Mouse (Mus musculus): ENCODE data around the gene Fbxo11. TPM values are rescaled to one million over a fixed set of nuclear protein-coding genes. Genes with fewer than 3 reads are reported as not detected.
A peak's percentile ranks its signal among the peaks of the same experiment; 100 is the strongest.
"Not testable (repeated sequence)": the region's sequence is repeated elsewhere in the genome, so short reads cannot be mapped to it uniquely, and the experiment has no call there.

The Fbxo11 gene
- polyA plus RNA-seq, 1 experiment = 110 TPM

DNA sequence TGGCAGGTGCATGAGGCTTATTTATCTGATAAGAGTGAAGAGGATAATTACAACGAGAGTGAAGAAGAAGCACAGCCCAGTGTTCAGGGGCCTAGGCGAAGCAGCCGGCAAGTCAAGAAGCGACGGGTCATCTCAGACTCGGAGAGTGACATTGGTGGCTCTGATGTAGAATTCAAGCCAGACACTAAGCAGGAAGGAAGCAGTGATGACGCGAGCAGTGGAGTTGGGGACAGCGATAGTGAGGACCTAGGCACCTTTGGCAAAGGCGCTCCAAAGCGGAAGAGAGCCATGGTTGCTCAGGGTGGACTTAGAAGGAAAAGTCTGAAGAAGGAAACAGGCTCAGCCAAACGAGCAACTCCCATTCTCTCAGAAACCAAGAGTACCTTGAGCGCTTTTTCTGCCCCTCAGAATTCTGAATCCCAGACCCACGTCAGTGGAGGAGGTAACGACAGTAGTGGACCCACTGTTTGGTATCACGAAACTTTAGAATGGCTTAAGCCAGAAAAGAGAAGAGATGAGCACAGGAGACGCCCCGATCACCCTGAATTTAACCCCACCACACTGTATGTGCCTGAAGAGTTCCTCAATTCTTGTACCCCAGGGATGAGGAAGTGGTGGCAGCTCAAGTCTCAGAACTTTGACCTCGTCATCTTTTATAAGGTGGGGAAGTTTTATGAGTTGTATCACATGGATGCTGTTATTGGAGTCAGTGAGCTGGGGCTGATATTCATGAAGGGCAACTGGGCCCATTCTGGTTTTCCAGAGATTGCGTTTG is 80.5 kb downstream of the Fbxo11 start:
- TF ChIP-seq POLR2A (IDR thresholded peaks at IDR 0.05; ENCODE audit: low read depth, low read length) = no peak
- no peak for TF ChIP-seq CTCF (IDR thresholded peaks at IDR 0.05; ENCODE audit: borderline replicate concordance, insufficient read depth, low read length)
- Histone ChIP-seq H3K4me1 (ENCODE audit: control insufficient read depth, insufficient read depth, low read length) (0 out of 2 replicates have a peak, but pooled peaks cover 2% of the 10 kb centered on the region), H3K27ac (ENCODE audit: insufficient read depth, low read length) (no peak overlapping the region), H3K4me3 (ENCODE audit: insufficient read depth, low read length) (no peak overlapping the region)

DNA sequence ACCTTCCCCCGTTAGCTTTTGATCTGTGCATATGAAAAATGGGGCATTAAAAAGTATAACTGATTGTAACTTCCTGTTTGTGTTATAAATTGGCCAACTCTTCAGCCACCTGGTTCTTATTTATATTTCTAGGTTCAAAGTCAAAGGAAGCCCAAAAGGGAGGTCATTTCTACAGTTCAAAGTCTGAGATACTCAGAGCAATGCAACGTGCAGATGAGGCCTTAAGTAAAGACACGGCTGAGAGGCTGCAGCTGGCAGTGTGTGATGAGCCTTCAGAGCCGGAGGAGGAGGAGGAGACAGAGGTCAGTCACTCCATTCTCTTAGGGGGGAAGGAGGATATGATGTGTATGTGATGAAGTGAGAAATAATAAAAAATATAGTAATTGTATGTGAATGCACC is 81.8 kb downstream of the Fbxo11 start:
- no peak overlapping the region for H3K4me3 ChIP-seq (ENCODE audit: insufficient read depth, low read length)
- no peak overlapping the region for H3K27ac ChIP-seq (ENCODE audit: insufficient read depth, low read length)
- H3K4me1 ChIP-seq (ENCODE audit: control insufficient read depth, insufficient read depth, low read length) = no peaks in the 10 kb centered on the region
- TF ChIP-seq CTCF (IDR thresholded peaks at IDR 0.05; ENCODE audit: borderline replicate concordance, insufficient read depth, low read length) (no peak), POLR2A (IDR thresholded peaks at IDR 0.05; ENCODE audit: low read depth, low read length) (no peak)

DNA sequence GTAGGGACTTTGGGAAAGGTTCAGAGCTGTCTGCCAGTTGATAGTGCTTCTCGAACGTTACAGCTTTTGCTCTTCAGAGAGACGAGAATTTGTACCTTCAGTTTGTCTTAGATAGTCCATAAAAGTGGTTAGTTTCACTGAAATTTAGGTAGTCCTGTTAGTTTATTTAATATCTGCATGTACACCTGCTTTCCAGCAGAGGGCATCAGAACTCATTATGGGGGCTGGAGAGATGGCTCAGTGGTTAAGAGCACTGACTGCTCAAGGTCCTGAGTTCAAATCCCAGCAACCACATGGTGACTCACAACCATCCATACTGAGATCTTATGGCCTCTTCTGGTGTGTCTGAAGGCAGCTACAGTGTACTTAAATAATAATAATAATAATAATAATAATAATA is 83.0 kb downstream of the Fbxo11 start:
- Histone ChIP-seq H3K4me1 (ENCODE audit: control insufficient read depth, insufficient read depth, low read length) (no peaks in the 10 kb centered on the region), H3K4me3 (ENCODE audit: insufficient read depth, low read length) (no peak overlapping the region), H3K27ac (ENCODE audit: insufficient read depth, low read length) (no peak overlapping the region)
- TF ChIP-seq CTCF (IDR thresholded peaks at IDR 0.05; ENCODE audit: borderline replicate concordance, insufficient read depth, low read length) = no peak

DNA sequence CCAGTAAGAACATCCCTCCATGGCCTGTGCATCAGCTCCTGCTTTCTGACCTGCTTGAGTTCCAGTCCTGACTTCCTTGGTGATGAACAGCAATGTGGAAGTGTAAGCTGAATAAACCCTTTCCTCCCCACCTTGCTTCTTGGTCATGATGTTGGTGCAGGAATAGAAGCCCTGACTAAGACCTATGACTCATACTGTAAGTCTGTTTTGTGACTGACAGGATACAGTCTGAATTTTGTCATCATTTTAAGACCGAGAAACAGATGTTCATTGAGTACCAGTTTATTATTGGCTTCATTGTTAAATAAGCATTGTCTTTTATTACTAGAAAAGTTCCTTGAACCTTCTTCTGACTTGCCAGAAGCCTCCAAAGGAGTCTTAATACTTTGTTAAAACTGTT is 85.4 kb downstream of the Fbxo11 start:
- H3K27ac ChIP-seq (ENCODE audit: insufficient read depth, low read length); H3K4me1 ChIP-seq (ENCODE audit: control insufficient read depth, insufficient read depth, low read length); H3K4me3 ChIP-seq (ENCODE audit: insufficient read depth, low read length): not testable (repeated sequence)

DNA sequence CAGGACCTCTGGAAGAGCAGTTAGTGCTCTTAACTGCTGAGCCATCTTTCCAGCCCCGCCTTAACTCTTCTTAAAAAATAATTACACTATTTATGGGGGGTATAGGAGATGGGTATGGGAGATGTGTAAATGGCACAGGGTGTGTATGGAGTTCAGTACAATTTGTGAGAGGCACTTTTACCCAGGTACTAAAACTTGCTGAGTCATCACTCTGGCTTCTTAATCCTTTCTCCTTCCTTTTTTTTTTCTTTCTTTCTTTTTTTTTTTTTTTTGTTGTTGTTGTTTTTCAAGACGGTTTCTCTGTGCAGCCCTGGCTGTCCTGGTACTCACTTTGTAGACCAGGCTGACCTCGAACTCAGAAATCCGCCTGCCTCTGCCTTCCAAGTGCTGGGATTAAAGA is 88.2 kb downstream of the Fbxo11 start:
- H3K4me1 ChIP-seq (ENCODE audit: control insufficient read depth, insufficient read depth, low read length); H3K27ac ChIP-seq (ENCODE audit: insufficient read depth, low read length); H3K4me3 ChIP-seq (ENCODE audit: insufficient read depth, low read length): not testable (repeated sequence)

DNA sequence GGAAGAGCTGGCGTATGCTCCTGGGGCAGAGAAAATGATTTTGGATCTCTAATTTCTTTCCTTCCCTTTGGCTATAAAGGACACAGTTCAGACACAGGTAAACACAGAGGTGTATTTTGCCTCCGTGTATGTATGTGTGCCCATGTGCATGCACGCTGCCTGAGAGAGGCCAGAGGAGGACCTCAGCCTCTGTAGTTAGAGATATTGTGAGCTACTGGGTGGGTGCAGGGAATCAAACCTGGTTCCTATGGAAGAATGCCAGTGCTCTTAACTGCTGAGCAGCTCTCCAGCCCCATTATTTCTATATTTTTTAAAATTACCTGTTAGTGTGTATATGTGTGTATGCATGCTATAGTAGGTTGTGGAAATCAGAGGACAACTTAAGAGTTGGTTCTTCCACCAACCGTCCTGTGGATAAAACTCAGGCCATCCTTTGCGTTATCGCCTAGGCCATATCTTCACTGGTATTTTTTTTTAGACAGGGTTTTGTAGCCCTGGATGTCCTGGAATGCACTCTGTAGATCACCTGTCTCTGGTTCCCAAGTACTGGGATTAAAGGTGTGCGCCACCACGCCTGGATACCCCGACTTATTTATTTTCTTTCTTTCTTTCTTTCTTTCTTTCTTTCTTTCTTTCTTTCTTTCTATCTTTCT is 88.8 kb downstream of the Fbxo11 start:
- Histone ChIP-seq H3K4me3 (ENCODE audit: insufficient read depth, low read length) (peak overlapping the region; percentile 81), H3K27ac (ENCODE audit: insufficient read depth, low read length) (no peak overlapping the region), H3K4me1 (ENCODE audit: control insufficient read depth, insufficient read depth, low read length) (no peaks in the 10 kb centered on the region; the same call in 1 of the 2 replicates)
- TF ChIP-seq CTCF (IDR thresholded peaks at IDR 0.05; ENCODE audit: borderline replicate concordance, insufficient read depth, low read length) = no peak
- no peak for TF ChIP-seq POLR2A (IDR thresholded peaks at IDR 0.05; ENCODE audit: low read depth, low read length)

DNA sequence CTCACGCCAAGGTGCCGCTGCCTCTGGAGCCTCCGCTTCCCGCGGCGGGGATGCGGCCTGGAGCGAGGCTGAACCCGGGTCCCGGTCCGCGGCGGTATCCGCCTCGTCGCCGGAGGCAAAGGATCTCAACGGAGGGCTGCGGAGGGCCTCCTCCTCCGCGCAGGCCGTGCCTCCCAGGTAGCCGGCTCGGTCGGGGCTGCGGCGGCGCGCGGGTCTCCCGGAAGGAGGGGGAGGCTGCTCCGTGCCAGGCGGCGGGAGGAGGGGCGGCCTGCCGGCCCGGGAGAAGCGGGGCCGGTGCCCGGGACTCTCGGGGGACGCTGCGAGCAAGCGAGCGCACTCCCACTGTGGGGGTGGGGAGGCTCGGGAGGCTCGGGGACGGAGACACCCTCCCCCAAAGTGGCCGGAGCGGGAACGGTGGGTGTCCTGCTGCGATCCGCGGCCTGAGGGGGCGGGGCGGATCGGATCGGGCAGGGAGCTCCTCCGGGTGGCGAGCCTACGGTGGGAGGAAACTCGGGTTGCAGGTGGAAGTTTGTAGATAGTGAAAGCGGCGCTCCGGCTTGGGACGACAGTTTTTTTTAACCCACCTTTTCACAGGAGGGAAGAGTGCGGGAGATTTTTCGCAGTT is 89.8 kb downstream of the Fbxo11 start:
- Histone ChIP-seq H3K27ac (ENCODE audit: insufficient read depth, low read length) (peak overlapping the region; percentile 60), H3K4me3 (ENCODE audit: insufficient read depth, low read length) (peak overlapping the region; percentile 81)
- TF ChIP-seq CTCF (IDR thresholded peaks at IDR 0.05; ENCODE audit: borderline replicate concordance, insufficient read depth, low read length) = no peak
- TF ChIP-seq POLR2A (IDR thresholded peaks at IDR 0.05; ENCODE audit: low read depth, low read length) = no peak

DNA sequence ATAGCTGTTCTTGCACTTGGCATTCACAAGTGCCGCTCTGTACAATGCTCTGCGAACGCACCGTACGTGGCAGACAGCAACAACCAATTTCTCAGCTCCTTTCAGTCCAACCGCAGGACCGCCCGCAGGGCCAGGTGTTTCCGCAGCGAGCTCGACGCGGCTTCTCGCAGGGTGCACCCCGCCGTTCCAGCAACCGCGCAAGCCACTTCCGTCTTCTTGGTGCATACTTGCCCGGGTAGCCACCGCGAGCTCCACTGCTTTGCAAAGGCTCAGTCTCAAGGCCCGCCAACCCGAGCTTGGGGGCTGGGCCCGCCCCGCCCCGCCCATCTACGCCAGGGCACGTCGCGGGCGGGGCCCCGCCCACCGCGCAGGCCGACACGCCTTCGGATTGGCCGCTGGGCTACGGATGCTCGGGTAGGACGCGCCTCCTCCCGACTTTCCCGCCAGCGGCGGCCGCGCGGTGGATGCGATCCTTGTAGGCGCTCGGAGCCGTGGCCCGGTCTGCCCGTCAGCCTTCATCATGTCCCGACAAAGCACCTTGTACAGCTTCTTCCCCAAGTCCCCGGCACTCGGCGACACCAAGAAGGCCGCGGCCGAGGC is 90.4 kb downstream of the Fbxo11 start, which contains the start of gene Msh6:
Gene Msh6, plus strand, starts transcription at position 434 of the 600 bp plus-strand sequence.
- Histone ChIP-seq H3K4me3 (ENCODE audit: insufficient read depth, low read length) (peak within 1 kb of the TSS; percentile 81), H3K4me1 (ENCODE audit: control insufficient read depth, insufficient read depth, low read length) (no peaks in the 10 kb centered on the region; the same call in 1 of the 2 replicates), H3K27ac (ENCODE audit: insufficient read depth, low read length) (peak within 1 kb of the TSS; percentile 60)
- no peak for TF ChIP-seq CTCF (IDR thresholded peaks at IDR 0.05; ENCODE audit: borderline replicate concordance, insufficient read depth, low read length)
- TF ChIP-seq POLR2A (IDR thresholded peaks at IDR 0.05; ENCODE audit: low read depth, low read length) = peak; percentile 87

More for the DNA sequence above, 89.8 kb downstream of the Fbxo11 start:
- no peaks in the 10 kb centered on the region; the same call in 1 of the 2 replicates for H3K4me1 ChIP-seq (ENCODE audit: control insufficient read depth, insufficient read depth, low read length)

DNA sequence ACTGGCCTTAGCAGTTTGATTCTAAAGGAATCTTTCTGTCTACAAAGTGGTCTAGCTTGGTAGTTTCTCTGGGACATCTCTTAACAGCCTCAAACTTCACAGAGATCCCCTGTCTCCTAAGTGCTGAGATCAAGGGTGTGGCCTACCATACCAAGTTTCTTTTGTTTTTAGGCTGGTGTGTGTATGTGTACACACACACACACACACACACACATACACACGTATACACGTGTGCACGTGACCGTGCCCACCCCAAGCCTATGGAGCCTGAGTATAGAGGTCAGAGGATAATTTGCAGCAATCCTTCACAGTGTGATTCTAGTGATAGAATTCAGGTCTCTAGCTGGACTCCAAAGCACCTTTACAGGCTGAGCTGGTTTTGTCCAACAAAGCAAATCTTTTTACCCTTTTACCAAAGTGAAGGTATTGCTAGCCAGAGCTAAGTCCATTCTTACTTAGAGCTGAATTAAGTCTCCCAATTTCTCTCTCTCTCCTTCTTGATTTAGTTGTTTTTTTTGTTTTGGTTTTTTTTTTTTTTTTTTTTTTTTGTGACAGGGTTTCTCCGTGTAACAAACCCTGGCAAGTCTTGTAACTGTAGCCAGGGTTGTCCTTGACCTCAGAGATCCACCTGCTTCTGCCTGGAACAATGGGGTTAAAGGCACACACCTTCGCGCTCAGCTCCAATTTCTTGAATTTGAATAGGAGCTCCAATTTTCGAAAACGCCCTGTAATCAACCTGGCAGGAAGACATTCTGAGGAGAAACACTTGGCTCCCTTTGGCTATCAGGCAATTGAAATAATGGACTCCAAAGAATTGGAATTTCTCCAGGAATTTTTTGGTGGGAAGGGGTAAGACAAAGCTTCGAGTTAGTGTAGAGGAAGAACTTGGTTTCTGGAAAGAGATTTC is 91.6 kb downstream of the Fbxo11 start:
- H3K4me1 ChIP-seq (ENCODE audit: control insufficient read depth, insufficient read depth, low read length) = no peaks in the 10 kb centered on the region; the same call in 1 of the 2 replicates
- TF ChIP-seq POLR2A (IDR thresholded peaks at IDR 0.05; ENCODE audit: low read depth, low read length) = no peak
- TF ChIP-seq CTCF (IDR thresholded peaks at IDR 0.05; ENCODE audit: borderline replicate concordance, insufficient read depth, low read length) = no peak
- no peak overlapping the region for H3K4me3 ChIP-seq (ENCODE audit: insufficient read depth, low read length)
- no peak overlapping the region for H3K27ac ChIP-seq (ENCODE audit: insufficient read depth, low read length)
